Mouse (Mus musculus) ES-CJ7 (cell line): ENCODE data around the gene Slc26a11.

Source experiments
- DNase-seq: peaks from one replicate; pipeline ENCODE4 v3.0.0; 2011; ENCODE audit warnings: low read depth, low spot score

The Slc26a11 gene

DNA sequence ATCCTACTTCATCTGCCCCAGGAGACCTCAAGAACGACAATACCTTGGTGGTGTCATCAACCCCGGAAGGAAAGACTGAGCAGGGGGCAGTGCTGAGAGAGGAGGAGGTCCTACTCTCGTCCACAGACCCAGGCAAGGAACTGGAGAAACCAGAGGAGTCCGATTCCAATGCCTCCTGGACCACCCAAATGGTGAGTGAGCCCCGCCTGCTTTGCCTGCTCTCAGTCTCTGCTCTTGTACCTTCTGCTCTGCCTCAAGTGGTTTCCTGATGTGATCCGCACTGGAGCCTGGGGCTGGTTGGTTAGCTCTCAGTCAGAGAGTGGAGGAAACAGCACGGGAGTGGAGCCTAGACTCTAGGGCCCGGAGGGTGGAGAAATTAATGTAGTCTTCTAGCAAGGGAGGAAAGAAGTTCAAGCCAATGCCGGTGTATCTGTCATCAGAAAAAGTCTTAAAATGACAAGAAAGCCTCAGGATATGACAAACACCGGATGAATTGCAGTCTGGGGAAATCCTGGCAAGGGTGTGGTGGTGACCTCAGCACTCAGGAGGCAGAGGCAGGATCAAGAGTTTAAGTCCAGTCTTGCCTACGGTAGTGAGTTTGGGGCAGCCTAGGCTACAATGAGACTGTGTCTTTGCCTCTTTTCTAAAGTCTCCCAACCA is 47.3 kb downstream of the Slc26a11 start:
- DNase-seq = peak; percentile 78

DNA sequence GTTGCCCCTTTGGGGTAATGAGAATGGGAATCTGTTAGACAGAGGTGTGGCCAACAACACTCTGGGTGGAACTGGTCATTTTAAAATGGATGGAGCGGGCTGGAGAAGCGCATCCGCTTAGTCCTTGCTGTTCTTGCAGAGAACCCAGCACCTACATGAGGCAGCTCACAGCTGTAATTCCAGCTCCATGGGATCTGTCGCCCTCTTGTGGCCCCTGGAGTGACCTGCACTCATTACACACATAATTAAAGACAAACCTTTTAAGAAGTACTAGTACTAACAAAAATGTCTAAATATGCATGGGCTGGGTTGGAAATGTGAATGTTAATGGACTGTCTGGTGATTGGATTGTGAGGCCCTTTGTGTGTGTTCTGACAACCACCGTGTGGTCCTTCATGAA is 49.3 kb downstream of the Slc26a11 start:
- peak; percentile 89 for DNase-seq

DNA sequence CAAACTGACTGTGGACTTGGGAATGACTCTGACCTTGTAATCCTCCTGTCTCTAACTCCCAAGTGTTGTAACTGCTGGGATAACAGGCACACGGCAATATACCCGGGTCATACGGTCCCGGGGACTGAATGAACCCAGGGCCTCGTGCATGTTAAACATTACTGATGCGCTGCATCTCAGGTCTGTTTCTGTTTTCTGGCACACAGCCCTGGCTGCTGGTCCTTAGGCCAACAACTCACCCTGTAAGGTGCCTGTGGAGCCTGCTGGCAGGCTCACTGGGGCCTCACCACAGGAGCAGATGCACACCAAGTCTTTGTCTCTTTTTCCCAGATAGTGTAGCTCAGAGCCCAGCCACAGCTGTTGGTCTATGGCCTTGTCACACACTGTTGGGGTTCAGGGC is 52.0 kb downstream of the Slc26a11 start:
- no peak for DNase-seq

DNA sequence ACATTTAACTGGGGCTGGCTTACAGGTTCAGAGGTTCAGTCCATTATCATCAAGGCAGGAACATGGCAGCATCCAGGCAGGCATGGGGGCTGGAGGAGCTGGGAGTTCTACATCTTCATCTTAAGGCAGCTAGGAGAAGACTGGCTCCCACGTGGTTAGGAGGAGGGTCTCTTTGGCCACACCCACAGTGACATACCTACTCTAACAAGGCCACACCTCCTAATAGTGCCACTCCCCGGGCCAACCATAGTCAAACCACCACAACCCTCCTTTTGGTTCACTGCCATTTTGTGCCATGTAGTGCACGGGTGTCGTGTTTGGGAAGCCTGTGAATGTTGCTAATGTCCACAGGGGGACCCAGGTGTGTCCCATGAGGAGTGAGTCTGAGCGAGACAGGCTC is 52.6 kb downstream of the Slc26a11 start:
- DNase-seq = peak; percentile 55

DNA sequence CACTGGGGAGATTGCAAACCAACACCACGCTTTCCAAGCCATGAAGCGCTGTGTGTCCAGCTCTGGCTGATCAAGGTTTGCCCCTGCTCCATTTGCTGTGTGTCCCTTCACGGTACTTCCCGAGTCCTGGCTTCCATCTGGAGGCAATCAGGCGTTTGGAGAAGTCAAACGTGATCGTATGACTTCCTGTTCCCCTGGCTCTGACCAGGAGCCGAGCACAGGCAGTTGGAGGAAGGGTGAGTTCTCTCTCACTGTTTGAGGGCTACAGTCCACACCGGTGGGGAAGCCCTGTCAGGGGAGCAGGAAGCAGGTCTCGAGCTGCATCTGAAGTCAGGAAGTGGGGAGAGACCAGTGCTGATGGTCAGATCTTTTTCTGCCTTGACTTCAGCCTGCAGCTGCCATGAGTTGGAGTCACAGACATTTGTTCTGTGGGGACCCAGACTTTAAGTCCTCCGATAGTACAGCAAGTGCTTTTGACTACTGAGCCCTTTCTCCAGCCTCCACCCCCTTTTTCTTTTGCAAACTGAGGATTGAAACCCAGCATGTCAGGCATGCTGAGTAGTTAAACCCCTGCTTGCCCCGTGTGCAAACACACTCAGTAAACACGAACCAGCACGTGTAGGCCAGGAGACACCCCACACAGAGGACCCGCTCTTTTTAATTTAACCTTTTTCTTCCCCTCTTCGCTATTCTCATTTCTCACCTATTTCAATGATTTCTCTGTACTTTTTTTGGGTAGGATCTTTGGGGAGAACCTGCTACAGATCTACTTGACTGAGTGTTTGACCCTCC is 64.2 kb downstream of the Slc26a11 start:
- no peak for DNase-seq

DNA sequence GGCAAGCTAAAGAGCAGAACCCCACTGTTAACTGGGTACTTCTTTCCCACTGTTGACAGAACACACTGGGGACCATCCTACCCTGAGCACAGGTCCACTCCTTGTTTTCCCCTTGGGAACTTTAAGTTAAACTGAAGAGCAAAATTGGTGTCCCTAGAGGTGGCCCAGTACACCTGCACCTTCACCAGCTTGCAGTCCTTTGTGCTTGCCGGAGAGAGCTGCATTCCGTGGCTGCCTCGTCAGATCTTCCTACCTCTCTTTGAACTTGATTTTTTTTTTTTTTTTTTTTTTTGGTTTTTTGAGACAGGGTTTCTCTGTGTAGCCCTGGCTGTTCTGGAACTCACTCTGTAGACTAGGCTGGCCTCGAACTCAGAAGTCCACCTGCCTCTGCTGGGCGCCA is 65.1 kb downstream of the Slc26a11 start:
- DNase-seq = no peak

DNA sequence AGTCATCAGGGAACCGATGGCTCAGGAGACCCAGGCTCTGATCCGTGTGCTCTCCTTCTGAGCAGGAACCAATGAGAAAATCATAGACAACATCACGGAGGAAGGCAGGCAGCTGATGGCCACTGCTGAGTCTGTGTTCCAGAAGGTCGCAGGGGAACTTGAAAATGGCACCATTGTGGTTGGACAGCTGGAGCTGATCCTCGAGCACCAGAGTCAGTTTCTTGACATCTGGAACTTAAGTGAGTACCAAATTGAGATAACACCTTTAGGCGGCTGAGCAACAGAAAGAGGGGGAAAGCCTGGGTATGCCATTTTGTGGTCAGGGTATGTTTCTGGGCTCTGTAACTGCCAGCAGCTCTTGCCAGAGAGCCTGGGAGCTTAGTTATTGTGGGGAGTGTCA is 72.1 kb downstream of the Slc26a11 start:
- DNase-seq = no peak

DNA sequence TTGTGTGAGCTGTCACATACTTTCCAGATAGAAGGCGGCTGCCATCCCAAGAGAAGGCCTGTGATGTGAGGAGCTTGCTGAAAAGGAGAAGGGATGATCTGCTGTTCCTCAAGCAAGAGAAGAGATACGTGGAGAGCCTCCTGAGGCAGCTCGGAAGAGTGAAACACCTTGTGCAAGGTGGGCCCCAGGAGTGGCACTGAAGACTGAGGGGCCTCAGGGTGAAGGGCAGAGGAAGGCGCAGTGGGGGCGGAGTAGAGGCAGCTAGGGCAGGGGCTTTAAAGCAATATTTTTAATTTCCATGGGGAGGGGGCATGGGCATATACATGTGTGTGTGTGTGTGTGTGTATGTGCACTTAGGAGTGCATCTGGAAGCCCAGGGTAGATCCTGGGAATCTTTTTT is 72.6 kb downstream of the Slc26a11 start:
- DNase-seq = no peak

DNA sequence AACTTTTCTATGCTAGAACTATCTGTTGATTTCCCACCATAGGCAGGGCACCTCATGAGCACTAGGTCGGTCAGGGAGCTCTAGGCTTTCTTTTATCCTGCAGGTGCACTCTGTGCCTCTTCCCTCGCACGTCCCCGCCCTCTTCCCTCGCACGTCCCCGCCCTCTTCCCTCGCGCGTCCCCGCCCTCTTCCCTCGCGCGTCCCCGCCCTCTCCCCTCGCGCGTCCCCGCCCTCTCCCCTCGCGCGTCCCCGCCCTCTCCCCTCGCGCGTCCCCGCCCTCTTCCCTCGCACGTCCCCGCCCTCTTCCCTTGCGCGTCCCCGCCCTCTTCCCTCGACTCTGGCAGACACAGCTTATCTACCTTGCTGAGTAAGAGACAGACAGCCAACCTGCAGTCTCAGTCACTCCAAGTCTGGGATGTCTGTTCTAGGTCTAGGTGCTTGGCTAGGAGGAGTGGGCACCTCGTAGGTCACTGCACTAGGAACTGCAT is 73.3 kb downstream of the Slc26a11 start:
- peak; percentile 86 for DNase-seq
